Mouse (Mus musculus) bone marrow macrophage, adult 2 months (primary cell): ENCODE measurements around the gene Xab2. TPM values are rescaled to one million over a fixed set of nuclear protein-coding genes. Genes with fewer than 3 reads are reported as not detected.

Source experiments
- H3K27ac ChIP-seq: 2 replicates; pipeline ENCODE4 v1.5.1; 2012; ENCODE audit warnings: low read depth, low read length; ENCODE audit not compliant: insufficient read depth
- H3K4me1 ChIP-seq: 2 replicates; pipeline ENCODE4 v1.6.1; 2012; ENCODE audit warnings: low read length; ENCODE audit not compliant: control insufficient read depth, insufficient read depth
- H3K4me3 ChIP-seq: 2 replicates; pipeline ENCODE4 v1.5.1; 2012; ENCODE audit warnings: mild to moderate bottlenecking, low read length, moderate library complexity; ENCODE audit not compliant: insufficient read depth
- CTCF ChIP-seq: IDR thresholded peaks from 2 replicates; pipeline ENCODE4 v1.5.1; 2012; ENCODE audit warnings: low read depth, mild to moderate bottlenecking, low read length, moderate library complexity
- POLR2A ChIP-seq: IDR thresholded peaks from 2 replicates; pipeline ENCODE4 v1.6.1; 2012; ENCODE audit warnings: mild to moderate bottlenecking, low read depth, low read length, borderline replicate concordance
- polyA plus RNA-seq: library from polyadenylated mRNA; stranded (reverse); fragments of >200 nt; gene quantifications from 2 replicates; pipeline ENCODE4 v1.2.4, GENCODE M21; 2012; ENCODE audit not compliant: missing spikeins, insufficient read depth, insufficient read length

The Xab2 gene
- polyA plus RNA-seq, 1 experiment = 36.4 TPM

DNA sequence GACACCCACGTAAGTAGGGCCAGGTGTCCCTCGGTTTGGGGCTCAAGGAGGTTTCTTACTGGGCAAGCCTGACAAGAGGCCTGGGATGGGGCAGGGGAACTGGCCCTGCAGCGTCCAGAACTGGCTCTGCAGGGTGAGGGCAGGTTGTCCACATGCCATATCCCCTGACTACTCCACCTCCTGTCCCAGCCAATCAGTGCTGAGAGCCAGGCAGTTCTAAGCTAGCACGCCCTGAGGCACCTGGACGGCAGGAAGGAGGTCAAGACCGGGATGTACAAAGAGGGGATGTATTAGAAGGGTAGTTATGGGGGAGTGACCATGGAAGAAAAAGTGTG, 11.3 kb downstream of the Xab2 start:
- Histone ChIP-seq H3K4me1 (no peaks in the 10 kb centered on the region), H3K27ac (no peak overlapping the region), H3K4me3 (no peak overlapping the region)
- TF ChIP-seq CTCF (no peak), POLR2A (no peak)

DNA sequence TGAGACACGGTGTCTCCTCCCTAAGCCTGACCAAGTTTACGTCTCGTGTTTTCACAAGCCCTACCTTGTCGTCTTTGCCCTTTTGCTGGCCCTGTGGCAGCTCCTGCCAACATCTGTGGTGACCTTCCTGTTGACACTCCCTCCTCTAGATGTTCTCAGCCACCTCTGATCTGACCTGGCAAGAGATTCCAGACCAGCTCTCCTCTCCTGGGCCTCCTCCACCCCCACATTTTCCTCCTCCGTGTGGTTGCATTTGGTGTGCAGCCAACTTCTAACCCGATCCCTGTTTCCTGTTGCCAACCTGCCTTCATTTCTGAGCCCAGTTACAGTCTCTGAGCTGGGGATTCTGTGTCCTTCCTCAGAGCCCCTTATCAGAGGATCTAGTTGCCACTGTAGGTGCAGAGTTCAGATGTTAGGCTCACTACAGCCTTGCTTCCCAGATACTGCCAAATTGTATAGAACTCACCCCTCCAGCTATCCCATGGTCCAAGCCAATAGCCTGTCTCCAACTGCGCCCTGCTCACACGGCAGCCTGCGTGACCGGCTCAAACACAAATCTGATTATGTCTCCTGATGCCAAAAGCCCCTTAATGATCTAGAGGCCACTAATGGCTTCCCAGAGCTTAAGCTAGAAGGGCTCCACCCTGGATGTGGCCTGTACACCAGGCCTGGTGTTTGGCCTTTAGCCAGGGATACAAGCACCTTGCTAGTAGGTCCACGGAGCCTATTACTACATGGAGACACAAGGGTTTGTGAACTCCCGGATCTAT, 11.9 kb downstream of the Xab2 start:
- H3K4me3 ChIP-seq = no peak overlapping the region
- TF ChIP-seq CTCF (no peak), POLR2A (no peak)
- H3K4me1 ChIP-seq = no peaks in the 10 kb centered on the region
- no peak overlapping the region for H3K27ac ChIP-seq

- Histone ChIP-seq H3K4me1 (no peaks in the 10 kb centered on the region), H3K27ac (no peak overlapping the region), H3K4me3 (no peak overlapping the region)
- no peak for TF ChIP-seq CTCF
- TF ChIP-seq POLR2A = no peak
Measured at GRCm38 (mm10) chr8:3607822-3608221, 13.3 kb downstream of the Xab2 start.

GRCm38 (mm10) chr8:3606593-3606992, 14.5 kb downstream of the Xab2 start:
- no peaks in the 10 kb centered on the region for H3K4me1 ChIP-seq
- no peak overlapping the region for H3K4me3 ChIP-seq
- TF ChIP-seq POLR2A = no peak
- no peak for TF ChIP-seq CTCF
- no peak overlapping the region for H3K27ac ChIP-seq

DNA sequence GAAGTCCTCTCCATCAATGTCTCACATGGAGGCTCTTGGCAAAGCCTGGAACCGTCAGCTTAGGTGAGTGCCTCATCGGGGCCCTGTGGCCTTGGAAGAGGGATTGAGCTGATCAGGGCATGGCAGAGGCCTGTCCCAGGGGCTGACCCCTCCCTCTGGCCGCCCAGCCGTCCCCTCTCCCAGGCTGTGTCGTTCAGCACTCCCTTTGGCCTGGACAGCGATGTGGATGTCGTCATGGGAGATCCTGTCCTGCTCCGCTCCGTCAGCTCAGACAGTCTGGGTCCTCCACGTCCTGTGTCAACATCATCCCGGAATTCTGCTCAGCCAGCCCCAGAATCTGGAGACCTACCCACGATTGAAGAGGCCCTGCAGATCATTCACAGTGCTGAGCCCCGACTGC, 17.7 kb downstream of the Xab2 start:
- peaks cover 7% of the 10 kb centered on the region for H3K4me1 ChIP-seq
- no peak overlapping the region for H3K27ac ChIP-seq
- H3K4me3 ChIP-seq = no peak overlapping the region
- TF ChIP-seq POLR2A (no peak), CTCF (no peak)

DNA sequence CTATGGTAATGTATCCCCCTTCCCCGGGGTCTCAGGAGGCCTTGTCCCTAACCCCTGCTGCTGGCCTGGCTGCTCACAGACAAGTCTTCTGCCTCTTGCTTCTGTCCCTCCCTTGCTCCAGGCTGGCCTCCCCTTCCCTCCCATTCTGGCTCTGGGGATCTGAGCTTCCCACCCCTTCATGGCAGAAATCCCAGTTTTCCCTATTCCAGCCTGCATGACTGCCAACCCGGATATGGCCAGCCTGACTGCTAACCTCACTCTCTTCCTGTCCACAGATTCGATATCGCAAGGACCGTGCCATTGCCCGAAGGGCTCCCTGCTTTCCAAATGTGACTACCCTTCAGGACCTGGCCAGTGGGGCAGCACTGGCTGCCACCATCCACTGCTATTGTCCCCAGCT, 20.7 kb downstream of the Xab2 start:
- Histone ChIP-seq H3K27ac (no peak overlapping the region), H3K4me1 (peaks cover 7% of the 10 kb centered on the region), H3K4me3 (no peak overlapping the region)
- TF ChIP-seq CTCF (no peak), POLR2A (no peak)

DNA sequence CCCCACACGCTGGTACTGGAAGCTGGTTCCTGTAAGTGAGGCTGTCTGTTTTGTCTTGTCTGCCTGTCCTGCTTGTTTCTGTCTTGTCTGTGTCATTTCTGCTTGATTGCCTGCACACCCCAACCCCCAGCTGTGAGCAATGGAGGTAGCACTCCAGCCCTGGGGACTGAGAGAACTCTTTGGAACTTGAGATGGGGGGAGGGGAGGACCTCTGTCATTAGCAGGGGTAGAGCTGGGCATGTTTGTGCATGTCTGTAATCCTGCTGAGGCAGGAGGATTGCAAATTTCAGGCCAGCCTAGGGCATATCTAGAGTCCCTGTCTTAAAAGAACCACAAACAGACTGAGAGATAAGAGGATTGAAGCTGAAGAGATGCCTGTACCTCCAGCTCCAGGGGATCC, 21.9 kb downstream of the Xab2 start:
- no peak overlapping the region for H3K4me3 ChIP-seq
- no peak for TF ChIP-seq CTCF
- TF ChIP-seq POLR2A = no peak

DNA sequence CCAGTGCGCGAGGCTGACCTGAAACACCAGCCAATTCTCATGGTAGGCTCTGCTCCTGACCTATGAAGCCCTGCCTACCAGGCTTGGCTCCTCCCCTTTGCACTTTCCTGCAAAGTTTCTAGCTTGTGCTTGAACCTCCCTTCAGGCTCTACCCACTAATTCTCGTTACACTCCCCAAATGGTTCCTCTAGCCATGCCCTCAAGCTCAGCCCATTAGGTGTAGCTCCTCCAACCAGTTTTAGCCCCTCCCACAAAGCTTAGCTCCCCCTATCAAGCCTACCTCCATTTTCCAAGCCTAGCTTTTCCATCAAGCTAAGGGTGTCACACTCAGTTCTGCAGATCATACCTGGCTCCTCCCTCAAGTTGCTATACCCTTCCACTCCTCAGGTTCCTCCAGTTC, 23.1 kb downstream of the Xab2 start:
- TF ChIP-seq POLR2A (no peak), CTCF (no peak)
- H3K4me3 ChIP-seq = no peak overlapping the region
- no peak overlapping the region for H3K27ac ChIP-seq
- H3K4me1 ChIP-seq = peaks cover 21% of the 10 kb centered on the region

More for the DNA sequence above, 21.9 kb downstream of the Xab2 start:
- no peak overlapping the region for H3K27ac ChIP-seq
- H3K4me1 ChIP-seq = peaks cover 12% of the 10 kb centered on the region

GRCm38 (mm10) chr8:3594466-3594865, 26.6 kb downstream of the Xab2 start:
- TF ChIP-seq CTCF (no peak), POLR2A (no peak)

DNA sequence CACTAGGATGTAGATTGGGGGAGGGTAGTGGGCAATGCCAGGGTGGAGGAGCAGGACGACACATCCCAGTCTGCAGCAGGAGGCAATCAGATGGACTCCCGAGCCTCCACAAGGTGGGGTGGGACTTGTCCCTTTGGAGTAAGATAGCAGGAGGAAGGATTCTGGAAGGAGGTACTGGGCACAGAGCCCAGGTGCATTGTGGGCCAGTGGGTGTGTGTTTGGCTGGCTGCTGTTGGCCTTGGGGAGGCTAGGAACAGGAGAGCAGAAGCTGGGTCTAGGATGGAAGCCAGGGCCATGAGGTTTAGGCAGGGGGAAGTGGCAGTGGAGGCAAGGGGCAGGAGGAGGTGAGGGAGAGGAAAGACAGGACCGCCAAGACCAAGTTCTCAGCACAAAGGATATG, 27.6 kb downstream of the Xab2 start:
- Histone ChIP-seq H3K4me1 (peaks cover 14% of the 10 kb centered on the region), H3K27ac (no peak overlapping the region), H3K4me3 (no peak overlapping the region)
- TF ChIP-seq POLR2A (no peak), CTCF (no peak)

More at GRCm38 (mm10) chr8:3594466-3594865, 26.6 kb downstream of the Xab2 start:
- Histone ChIP-seq H3K27ac (no peak overlapping the region), H3K4me3 (no peak overlapping the region), H3K4me1 (peaks cover 19% of the 10 kb centered on the region)

DNA sequence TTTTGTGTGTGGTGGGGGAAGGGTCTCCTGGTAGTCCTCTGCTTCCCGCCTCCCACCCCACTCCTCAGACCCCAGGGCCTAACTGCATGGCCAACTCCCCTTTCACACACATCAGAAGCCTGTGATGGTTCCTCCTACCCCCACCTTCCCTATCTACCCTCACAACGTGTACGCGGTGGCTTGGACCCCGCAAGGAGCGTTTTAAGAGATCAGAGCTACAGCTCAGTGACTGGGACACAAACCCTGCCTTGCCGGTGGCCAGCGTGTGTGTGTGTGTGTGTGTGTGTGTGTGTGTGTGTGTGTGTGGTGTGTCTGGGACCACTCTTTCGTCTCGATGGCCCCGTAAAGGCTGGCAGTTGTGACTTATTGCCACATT, 32.9 kb downstream of the Xab2 start:
- Histone ChIP-seq H3K27ac (no peak overlapping the region), H3K4me3 (peak overlapping the region; percentile 59; the same call in 1 of the 2 replicates), H3K4me1 (peaks cover under 1% of the 10 kb centered on the region; the same call in 1 of the 2 replicates)
- TF ChIP-seq CTCF (no peak), POLR2A (no peak)
